Mouse (Mus musculus) thymus, adult 2 months (tissue): ENCODE data around the gene Smarca2.

Experiments used
- CTCF ChIP-seq: fragments of 200-500 bp; IDR thresholded peaks from 2 replicates; pipeline ENCODE4 v1.5.1; 2012; ENCODE audit warnings: mild to moderate bottlenecking, control low read depth, low read length, moderate library complexity, borderline replicate concordance; ENCODE audit not compliant: control insufficient read depth, poor library complexity, insufficient read depth; ENCODE audit errors: extremely low read depth
- POLR2A ChIP-seq: fragments of 200-500 bp; IDR thresholded peaks from 2 replicates; pipeline ENCODE4 v1.6.1; 2012; ENCODE audit warnings: mild to moderate bottlenecking, low read length, control low read depth, moderate library complexity; ENCODE audit not compliant: control insufficient read depth, poor library complexity, insufficient read depth; ENCODE audit errors: extremely low read depth

DNA sequence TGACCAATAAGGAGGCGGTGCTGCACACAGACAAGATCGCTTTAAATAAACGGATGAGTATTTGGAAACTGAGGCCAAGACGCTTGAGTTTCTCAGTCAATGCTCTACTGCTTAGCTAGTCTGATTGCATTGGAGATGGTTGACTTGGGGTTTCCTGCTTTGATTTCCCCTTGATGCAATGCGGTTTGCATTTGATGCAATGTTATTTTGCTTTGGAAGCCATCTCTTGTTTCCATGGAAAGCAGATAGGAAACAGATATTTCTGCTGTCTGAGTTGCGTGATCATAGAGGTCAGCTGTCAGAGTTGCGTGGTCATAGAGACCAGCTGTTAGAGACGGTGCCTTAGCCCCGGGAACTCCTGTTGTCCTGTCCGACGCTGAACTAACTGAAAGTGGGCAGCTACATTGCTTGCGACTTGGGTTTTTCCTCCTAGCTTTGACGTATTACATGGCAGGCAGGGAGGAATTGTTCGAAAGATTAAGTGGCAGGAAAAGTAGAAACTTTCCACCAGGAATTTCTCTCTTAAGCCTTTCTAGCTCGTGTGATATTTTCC is 147.8 kb downstream of the Smarca2 start:
- no peak for TF ChIP-seq POLR2A
- no peak for TF ChIP-seq CTCF
